Comparison of ENCODE assay signal across 8 mouse cellular contexts in the genomic region with DNA sequence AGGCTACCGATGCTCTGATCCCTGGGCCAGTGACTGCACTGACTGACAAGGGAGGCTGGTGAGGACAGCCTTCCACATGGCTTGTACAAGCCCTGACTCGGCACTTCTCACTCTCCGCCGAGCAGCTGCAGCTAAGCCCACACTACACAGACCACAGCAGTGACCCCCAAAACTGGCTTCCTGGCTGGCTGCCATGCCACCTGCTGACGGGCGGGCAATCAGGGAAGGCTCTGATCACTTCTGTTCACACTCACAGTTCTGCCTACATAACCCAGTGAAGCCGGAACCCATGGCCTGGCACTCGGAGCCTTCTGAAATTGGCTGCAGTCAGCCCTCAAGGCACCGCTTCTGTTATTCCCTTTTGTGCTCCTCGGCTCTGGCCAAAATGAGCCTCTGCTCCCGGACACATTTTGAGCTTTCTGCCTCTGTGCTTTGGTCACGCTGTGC.
A peak's percentile ranks its signal among the peaks of the same experiment; 100 is the strongest.
DNase-seq lines count a peak whose midpoint lies in the region; ATAC-seq lines count a peak whose summit lies in the region.

No protein-coding gene starts in this region.

- peak; percentile 55; the same call in 1 of the 2 replicates for ATAC-seq in forebrain, embryonic 12.5 days (ENCODE audit: low FRiP score)
- ATAC-seq in forebrain, embryonic 11.5 days (replicated peaks; ENCODE audit: low FRiP score) = no peak

- no peaks in the 10 kb centered on the region for H3K36me3 ChIP-seq in forebrain, embryonic 12.5 days (replicated peaks)
- H3K36me3 ChIP-seq in forebrain, embryonic 11.5 days (ENCODE audit: control insufficient read depth, insufficient read depth, low read length) = no peaks in the 10 kb centered on the region
- peaks cover 9% of the 10 kb centered on the region for H3K36me3 ChIP-seq in megakaryocyte, embryonic 14.5 days (replicated peaks; ENCODE audit: low read length)

- 81% methylated on average over 12 of the region's 12 CpGs for WGBS in forebrain, embryonic 12.5 days
- 86% methylated on average over 12 of the region's 12 CpGs for WGBS in forebrain, embryonic 11.5 days

- no peak overlapping the region for H3K9ac ChIP-seq in forebrain, embryonic 12.5 days
- H3K9ac ChIP-seq in forebrain, embryonic 11.5 days (ENCODE audit: low read length) = no peak overlapping the region

- H3K4me1 ChIP-seq in forebrain, embryonic 12.5 days = peaks cover 7% of the 10 kb centered on the region; the same call in 1 of the 2 replicates
- no peaks in the 10 kb centered on the region for H3K4me1 ChIP-seq in forebrain, embryonic 11.5 days (replicated peaks; ENCODE audit: control insufficient read depth, insufficient read depth, low read length)
- peaks cover 48% of the 10 kb centered on the region for H3K4me1 ChIP-seq in megakaryocyte, embryonic 14.5 days

- H3K27ac ChIP-seq in forebrain, embryonic 12.5 days = no peak overlapping the region
- no peak overlapping the region for H3K27ac ChIP-seq in forebrain, embryonic 11.5 days (ENCODE audit: low read depth, low read length)

- no peaks in the 10 kb centered on the region for H3K9me3 ChIP-seq in forebrain, embryonic 12.5 days
- no peaks in the 10 kb centered on the region for H3K9me3 ChIP-seq in forebrain, embryonic 11.5 days (ENCODE audit: control insufficient read depth, low read length)
- no peaks in the 10 kb centered on the region for H3K9me3 ChIP-seq in megakaryocyte, embryonic 14.5 days

- no peak overlapping the region for H3K4me2 ChIP-seq in forebrain, embryonic 12.5 days
- no peak overlapping the region for H3K4me2 ChIP-seq in forebrain, embryonic 11.5 days (ENCODE audit: low read depth, low read length, severe bottlenecking)

- H3K27me3 ChIP-seq in forebrain, embryonic 12.5 days = no peaks in the 10 kb centered on the region
- H3K27me3 ChIP-seq in forebrain, embryonic 11.5 days (ENCODE audit: control insufficient read depth, insufficient read depth, low read length) = no peaks in the 10 kb centered on the region
- H3K27me3 ChIP-seq in megakaryocyte, embryonic 14.5 days (replicated peaks) = no peaks in the 10 kb centered on the region

- no peak overlapping the region for H3K4me3 ChIP-seq in forebrain, embryonic 12.5 days (replicated peaks)
- no peak overlapping the region for H3K4me3 ChIP-seq in forebrain, embryonic 11.5 days (ENCODE audit: low read depth, low read length)
- H3K4me3 ChIP-seq in megakaryocyte, embryonic 14.5 days (replicated peaks) = peak overlapping the region; percentile 38

- no peak for DNase-seq in forebrain, embryonic 11.5 days (ENCODE audit: low spot score)
- DNase-seq in cerebellum, adult 18-20 months = peak; percentile 88 to 95
- peak; percentile 23 for DNase-seq in gastrocnemius, postnatal 25 days
- no peak for DNase-seq in kidney, postnatal 25 days
- DNase-seq in embryo, embryonic 10.5 days (ENCODE audit: low spot score) = no peak
- no peak for DNase-seq in urinary bladder, adult 2 months (ENCODE audit: low spot score)

Comparison
In these comparisons a context has a peak if more than half of its experiments do, and no peak if none do; other contexts are left out.
1. DNase-seq: peak in cerebellum, adult 18-20 months (2 of 2) and gastrocnemius, postnatal 25 days (single experiment); none in forebrain, embryonic 11.5 days (single experiment), kidney, postnatal 25 days (0 of 2), embryo, embryonic 10.5 days (single experiment) and urinary bladder, adult 2 months (single experiment).